Mouse (Mus musculus): ENCODE results near the gene Riok2. TPM values are rescaled to one million over a fixed set of nuclear protein-coding genes. Genes with fewer than 3 reads are reported as not detected.
"Not testable (repeated sequence)": the region's sequence is repeated elsewhere in the genome, so short reads cannot be mapped to it uniquely, and the experiment has no call there.

The Riok2 gene
- 0.77 and 1.5 TPM in 2 replicates for polyA plus RNA-seq (2012; rRNA removed)

- 0 out of 2 replicates have a peak, but pooled peaks cover 2% of the 10 kb centered on the region for H3K4me1 ChIP-seq (ENCODE audit: control insufficient read depth, insufficient read depth, insufficient read length, low read length)
- under 1% methylated on average over 48 of the region's 48 CpGs for WGBS
- peaks cover 9% of the 10 kb centered on the region for H3K36me3 ChIP-seq (ENCODE audit: control insufficient read depth, insufficient read depth, low read length)
- no peak for TF ChIP-seq CTCF (IDR thresholded peaks at IDR 0.05; ENCODE audit: extremely low read depth, insufficient read length, insufficient replicate concordance, low read depth, low read length)
- TF ChIP-seq POLR2A (IDR thresholded peaks at IDR 0.05; ENCODE audit: low read depth, low read length): peak; percentile 73; the same call in 1 of the 2 replicates
- peak within 1 kb of the TSS; percentile 77 for H3K27ac ChIP-seq (ENCODE audit: insufficient read depth, low read depth, low read length)
- no peaks in the 10 kb centered on the region for H3K27me3 ChIP-seq (ENCODE audit: control insufficient read depth, insufficient read depth, low read length)
- peak within 1 kb of the TSS; percentile 85 for H3K4me3 ChIP-seq (ENCODE audit: low read depth, low read length)
Measured at GRCm38 (mm10) chr17:17373918-17374910, at the start of gene Riok2. TSS of gene Riok2 (plus strand) at chr17:17374309.

- H3K4me1 ChIP-seq (ENCODE audit: control insufficient read depth, insufficient read depth, insufficient read length, low read length); H3K4me3 ChIP-seq (ENCODE audit: low read depth, low read length); H3K36me3 ChIP-seq (ENCODE audit: control insufficient read depth, insufficient read depth, low read length); H3K27me3 ChIP-seq (ENCODE audit: control insufficient read depth, insufficient read depth, low read length); H3K27ac ChIP-seq (ENCODE audit: insufficient read depth, low read depth, low read length): not testable (repeated sequence)
- WGBS: 26% methylated on average over 1 of the region's 1 CpGs
Measured at GRCm38 (mm10) chr17:17326022-17326421, 48.1 kb upstream of the Riok2 start.

GRCm38 (mm10) chr17:17326636-17327035, 47.5 kb upstream of the Riok2 start:
- Histone ChIP-seq H3K4me1 (ENCODE audit: control insufficient read depth, insufficient read depth, insufficient read length, low read length) (peaks cover 4% of the 10 kb centered on the region; the same call in 1 of the 2 replicates), H3K36me3 (ENCODE audit: control insufficient read depth, insufficient read depth, low read length) (no peaks in the 10 kb centered on the region), H3K27ac (ENCODE audit: insufficient read depth, low read depth, low read length) (no peak overlapping the region), H3K27me3 (ENCODE audit: control insufficient read depth, insufficient read depth, low read length) (no peaks in the 10 kb centered on the region), H3K4me3 (ENCODE audit: low read depth, low read length) (no peak overlapping the region)
- WGBS: 54% methylated on average over 4 of the region's 4 CpGs
- no peak for TF ChIP-seq CTCF (IDR thresholded peaks at IDR 0.05; ENCODE audit: extremely low read depth, insufficient read length, insufficient replicate concordance, low read depth, low read length)
- TF ChIP-seq POLR2A (IDR thresholded peaks at IDR 0.05; ENCODE audit: low read depth, low read length): no peak

GRCm38 (mm10) chr17:17345374-17346183, 28.5 kb upstream of the Riok2 start:
- not testable (repeated sequence) for H3K36me3 ChIP-seq (ENCODE audit: control insufficient read depth, insufficient read depth, low read length); H3K27ac ChIP-seq (ENCODE audit: insufficient read depth, low read depth, low read length); H3K27me3 ChIP-seq (ENCODE audit: control insufficient read depth, insufficient read depth, low read length); H3K4me1 ChIP-seq (ENCODE audit: control insufficient read depth, insufficient read depth, insufficient read length, low read length)
- peak overlapping the region; percentile 51 for H3K4me3 ChIP-seq (ENCODE audit: low read depth, low read length)
- WGBS: 3% methylated on average over 36 of the region's 40 CpGs

GRCm38 (mm10) chr17:17346281-17346680, 27.8 kb upstream of the Riok2 start:
- not testable (repeated sequence) for H3K27me3 ChIP-seq (ENCODE audit: control insufficient read depth, insufficient read depth, low read length); H3K27ac ChIP-seq (ENCODE audit: insufficient read depth, low read depth, low read length); H3K4me1 ChIP-seq (ENCODE audit: control insufficient read depth, insufficient read depth, insufficient read length, low read length); H3K36me3 ChIP-seq (ENCODE audit: control insufficient read depth, insufficient read depth, low read length)
- WGBS: 49% methylated on average over 4 of the region's 4 CpGs
- peak overlapping the region; percentile 51; the same call in 1 of the 2 replicates for H3K4me3 ChIP-seq (ENCODE audit: low read depth, low read length)

- TF ChIP-seq POLR2A (IDR thresholded peaks at IDR 0.05; ENCODE audit: low read depth, low read length): no peak
- no peak for TF ChIP-seq CTCF (IDR thresholded peaks at IDR 0.05; ENCODE audit: extremely low read depth, insufficient read length, insufficient replicate concordance, low read depth, low read length)
- Histone ChIP-seq H3K27me3 (ENCODE audit: control insufficient read depth, insufficient read depth, low read length) (no peaks in the 10 kb centered on the region), H3K4me1 (ENCODE audit: control insufficient read depth, insufficient read depth, insufficient read length, low read length) (0 out of 2 replicates have a peak, but pooled peaks cover 2% of the 10 kb centered on the region), H3K36me3 (ENCODE audit: control insufficient read depth, insufficient read depth, low read length) (peaks cover 6% of the 10 kb centered on the region), H3K4me3 (ENCODE audit: low read depth, low read length) (peak overlapping the region; percentile 66), H3K27ac (ENCODE audit: insufficient read depth, low read depth, low read length) (peak overlapping the region; percentile 77)
- WGBS: 2% methylated on average over 6 of the region's 6 CpGs
Measured at GRCm38 (mm10) chr17:17373550-17373917, 575 bp upstream of the Riok2 start.

GRCm38 (mm10) chr17:17375581-17375980, 1.5 kb downstream of the Riok2 start:
- peaks cover 11% of the 10 kb centered on the region for H3K36me3 ChIP-seq (ENCODE audit: control insufficient read depth, insufficient read depth, low read length)
- TF ChIP-seq POLR2A (IDR thresholded peaks at IDR 0.05; ENCODE audit: low read depth, low read length) (no peak), CTCF (IDR thresholded peaks at IDR 0.05; ENCODE audit: extremely low read depth, insufficient read length, insufficient replicate concordance, low read depth, low read length) (no peak)
- no peak overlapping the region for H3K27ac ChIP-seq (ENCODE audit: insufficient read depth, low read depth, low read length)
- no peaks in the 10 kb centered on the region for H3K27me3 ChIP-seq (ENCODE audit: control insufficient read depth, insufficient read depth, low read length)
- H3K4me1 ChIP-seq (ENCODE audit: control insufficient read depth, insufficient read depth, insufficient read length, low read length): 0 out of 2 replicates have a peak, but pooled peaks cover 2% of the 10 kb centered on the region
- no peak overlapping the region for H3K4me3 ChIP-seq (ENCODE audit: low read depth, low read length)
- 62% methylated on average over 3 of the region's 3 CpGs for WGBS
